Mouse (Mus musculus) T-helper 2 cell (primary cell): ENCODE measurements around the gene Siah1a.

Source experiments
- in situ Hi-C: fragments of 300-600 bp; cut with MboI, MseI; formaldehyde crosslinking; loops from one replicate; pipeline ENCODE4 v1.15.1; 2025; ENCODE audit warnings: high pct_unique_total_duplicates

The Siah1a gene

DNA sequence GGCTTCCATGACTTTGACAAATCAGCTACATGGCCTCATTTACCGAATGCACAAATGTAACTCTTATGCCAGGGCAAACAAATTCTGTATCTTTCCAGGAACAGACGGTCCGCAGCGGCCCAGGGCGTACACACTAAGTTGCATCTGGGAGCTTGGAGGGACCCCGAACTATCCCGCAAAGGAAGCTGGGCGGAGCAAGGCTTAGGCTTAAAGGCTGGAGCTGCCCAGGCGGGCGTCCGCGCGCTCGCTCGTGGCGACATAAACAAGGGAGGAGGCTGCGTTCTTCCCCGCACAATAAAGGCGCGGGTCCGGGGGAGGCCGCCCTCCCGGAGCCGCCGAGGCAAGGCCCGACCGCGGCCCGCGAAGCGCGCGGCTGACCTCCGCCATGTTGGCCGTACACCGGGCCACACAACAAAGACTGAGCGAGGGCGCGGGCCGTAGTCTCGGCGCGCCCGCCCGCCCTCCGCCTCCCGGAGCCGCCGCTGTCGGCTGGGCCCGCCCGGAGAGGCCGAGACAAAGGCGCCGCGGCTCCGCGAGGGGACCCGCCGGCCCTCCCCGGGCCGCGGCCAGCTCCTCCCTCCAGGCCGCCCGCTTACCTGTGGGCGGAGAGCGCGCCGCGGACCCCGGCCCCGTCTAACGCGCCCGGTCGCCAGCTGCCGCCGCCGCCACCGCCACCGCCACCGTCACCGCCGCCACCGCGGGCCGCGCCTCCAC lies at the start of gene Siah1a, which contains the start of gene Gm10638:
Gene Siah1a, minus strand, starts transcription at position 714 of the 714 bp plus-strand sequence.
Gene Gm10638, plus strand, starts transcription at position 479 of the 714 bp plus-strand sequence.
- in situ Hi-C loops: loop anchor here (10.0 kb wide), 1 partner anchor 121 kb away; the partner anchor contains the start of gene Lonp2

DNA sequence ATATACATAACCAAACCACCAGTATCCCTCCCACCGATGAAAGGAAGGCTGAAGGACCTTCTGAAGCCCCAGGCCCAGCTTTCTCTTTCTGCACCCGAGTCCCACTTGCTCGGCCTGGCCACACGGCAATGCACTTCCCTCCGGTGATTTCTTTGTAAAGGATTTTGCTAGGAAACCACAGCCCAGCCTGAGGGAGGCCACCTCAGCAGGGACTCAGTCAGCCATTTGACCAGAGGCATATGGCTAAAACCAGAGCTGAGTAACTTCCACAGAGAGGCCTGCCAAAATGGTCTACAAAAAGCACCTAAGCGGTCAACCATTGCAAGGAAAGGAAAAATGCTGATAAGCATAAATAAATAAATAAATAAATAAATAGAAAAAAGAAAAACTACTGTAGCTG lies 49.0 kb upstream of the Siah1a start:
- in situ Hi-C loops: no loop called here

DNA sequence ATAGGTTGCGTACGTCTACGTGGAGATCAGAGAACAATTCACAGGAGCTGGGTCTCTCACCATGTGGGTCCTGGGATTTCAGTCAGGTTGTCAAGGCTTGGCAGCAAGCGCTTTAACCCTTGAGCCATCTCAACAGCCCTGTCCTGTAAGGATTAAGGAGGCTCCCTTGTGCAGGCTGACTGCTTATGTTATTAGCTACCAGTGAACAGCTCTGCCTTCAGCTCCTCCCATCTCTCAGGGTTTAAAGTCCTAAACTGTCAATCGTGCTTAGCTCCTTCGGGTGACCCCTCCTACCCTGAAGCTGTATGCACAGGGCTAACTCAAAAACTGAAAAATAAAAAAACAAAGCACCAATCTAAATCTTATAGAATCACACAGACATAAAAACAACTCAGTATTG lies 45.8 kb upstream of the Siah1a start:
- in situ Hi-C loops: no loop called here

DNA sequence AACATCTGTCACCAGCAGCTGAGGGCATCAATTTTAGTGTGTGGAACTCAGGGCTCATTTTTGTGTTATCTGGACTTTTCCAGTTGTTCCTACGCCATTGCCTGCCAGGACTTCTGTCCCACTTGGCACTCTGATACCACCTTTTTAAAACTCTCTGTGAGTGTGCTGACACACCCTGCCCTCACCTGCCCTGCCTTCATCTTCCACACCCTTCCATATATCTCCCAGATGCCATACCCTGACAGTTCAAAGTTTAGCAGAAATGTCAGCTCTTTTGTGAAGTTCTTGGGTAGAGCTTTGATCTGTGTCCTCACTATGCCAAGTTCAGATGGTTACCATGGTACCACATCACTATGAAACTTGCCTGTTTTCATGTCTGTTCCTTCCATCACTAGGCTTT lies 43.8 kb upstream of the Siah1a start:
- in situ Hi-C loops: no loop called here

DNA sequence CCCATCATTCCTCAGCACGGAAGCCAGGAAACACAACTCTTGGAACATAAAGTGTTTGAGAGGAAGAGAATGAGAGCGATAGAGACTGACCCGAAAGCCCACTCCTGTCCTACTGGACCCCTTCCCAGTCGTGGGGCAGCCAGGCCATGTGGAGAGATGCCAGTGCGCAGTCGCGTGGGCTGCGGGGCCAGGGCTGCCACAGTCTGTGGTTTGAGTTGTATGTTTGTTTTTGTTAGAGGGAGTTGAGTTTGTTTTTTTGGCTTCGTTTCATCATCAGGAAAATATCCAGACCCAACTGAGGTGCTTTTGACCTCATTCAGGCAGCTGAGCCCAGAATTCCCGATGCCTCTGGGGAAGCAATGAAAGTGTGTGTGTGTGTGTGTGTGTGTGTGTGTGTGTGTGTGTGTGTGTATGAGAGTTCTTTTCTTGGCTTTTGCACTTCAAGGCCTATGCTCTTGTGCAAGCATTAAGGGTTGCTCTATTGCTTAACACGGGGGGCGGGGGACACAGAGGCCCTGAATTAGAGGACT lies 42.2 kb upstream of the Siah1a start:
- in situ Hi-C loops: no loop called here

DNA sequence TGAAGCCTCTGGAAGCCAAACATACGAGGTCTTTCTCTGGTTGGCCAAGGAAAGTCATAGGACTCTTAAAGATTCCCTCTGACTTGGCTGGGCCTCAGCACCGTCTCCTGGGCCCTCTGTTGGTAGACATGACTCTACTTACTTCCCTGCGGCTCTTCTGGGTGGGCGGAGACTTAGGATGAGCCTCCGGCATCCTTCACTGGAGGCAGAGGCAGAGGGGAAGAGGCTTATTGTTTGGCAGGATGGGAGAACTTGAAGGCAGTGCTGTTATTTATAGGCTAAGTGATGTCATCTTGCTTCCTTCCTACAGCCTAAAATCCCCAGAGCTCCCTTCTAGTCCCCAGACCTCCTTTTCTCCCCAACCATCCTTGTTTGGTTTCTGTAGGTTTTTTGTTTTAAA lies 40.8 kb upstream of the Siah1a start:
- in situ Hi-C loops: no loop called here

DNA sequence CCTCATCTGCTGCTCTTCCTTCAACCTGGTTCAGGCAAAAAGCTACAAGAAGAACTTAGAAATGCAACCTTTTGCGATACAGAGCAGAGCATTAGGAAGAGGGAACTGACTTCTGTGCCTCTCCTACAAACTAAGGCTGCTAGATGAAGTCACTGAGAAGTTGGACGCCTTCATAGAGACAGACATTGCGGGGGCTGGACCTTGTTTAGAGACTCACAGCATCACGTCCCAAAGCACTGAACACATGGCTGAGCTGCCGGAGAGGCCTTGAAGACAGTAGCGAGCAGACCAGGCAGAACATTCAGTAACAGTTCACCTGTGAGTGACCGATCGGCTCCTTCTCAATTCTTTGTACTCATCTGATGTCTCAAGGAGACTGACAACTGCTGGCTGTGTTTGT lies 35.4 kb upstream of the Siah1a start:
- in situ Hi-C loops: no loop called here

DNA sequence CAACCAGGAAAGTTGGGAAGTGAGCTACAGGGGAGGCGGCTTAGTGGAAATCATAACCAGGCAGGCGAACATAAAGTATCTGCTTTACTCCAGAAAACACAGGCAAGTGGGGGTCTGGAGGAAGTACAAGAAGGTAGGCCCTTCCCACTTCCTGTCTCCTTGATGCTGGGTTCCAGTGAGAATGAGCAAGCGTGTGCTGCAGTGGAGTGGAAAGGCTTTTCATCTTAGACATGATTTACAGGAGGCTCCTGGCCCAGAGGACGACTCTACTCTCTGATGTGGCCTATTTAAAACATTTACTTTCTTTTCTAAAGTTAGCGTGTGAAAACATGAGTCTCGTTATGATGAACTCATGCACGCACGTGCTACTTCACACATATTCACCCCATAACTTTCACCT lies 33.5 kb upstream of the Siah1a start:
- in situ Hi-C loops: no loop called here

DNA sequence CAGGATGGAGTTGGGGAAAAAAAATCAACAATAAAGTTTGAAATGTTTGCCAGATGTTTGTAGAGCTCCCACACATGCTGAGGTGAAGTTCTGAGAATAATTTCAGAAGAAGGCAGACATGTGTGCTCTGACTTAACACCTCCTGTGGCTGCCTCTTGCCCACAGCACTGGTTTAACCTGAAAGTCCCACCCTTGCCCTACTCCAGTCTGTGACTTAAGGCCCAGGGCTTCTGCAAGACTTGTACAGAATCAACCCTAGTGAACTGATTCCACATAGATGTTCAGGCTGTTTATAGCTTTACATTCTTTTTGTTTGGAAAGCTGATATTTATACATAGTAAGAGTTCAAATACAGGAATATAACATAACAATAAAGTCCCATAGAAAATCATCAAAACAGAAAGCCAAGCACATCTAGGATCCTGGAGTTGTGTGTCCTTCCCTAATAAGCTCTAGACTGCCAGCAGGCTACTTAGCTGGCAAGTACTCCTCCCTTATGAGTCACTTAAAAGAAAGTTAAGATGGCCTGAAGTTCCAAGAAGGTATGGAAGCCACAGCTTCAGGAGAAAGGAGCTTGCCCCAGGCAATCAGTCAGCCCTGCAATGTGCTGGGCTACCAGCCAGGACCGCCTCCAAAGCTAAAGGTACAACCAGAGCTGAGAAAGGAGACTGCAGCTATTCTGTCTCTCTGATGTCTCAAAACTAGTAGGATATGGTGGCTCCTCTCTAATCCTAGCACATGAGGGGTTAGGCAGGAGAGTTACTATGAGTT lies 24.4 kb upstream of the Siah1a start:
- in situ Hi-C loops: no loop called here

DNA sequence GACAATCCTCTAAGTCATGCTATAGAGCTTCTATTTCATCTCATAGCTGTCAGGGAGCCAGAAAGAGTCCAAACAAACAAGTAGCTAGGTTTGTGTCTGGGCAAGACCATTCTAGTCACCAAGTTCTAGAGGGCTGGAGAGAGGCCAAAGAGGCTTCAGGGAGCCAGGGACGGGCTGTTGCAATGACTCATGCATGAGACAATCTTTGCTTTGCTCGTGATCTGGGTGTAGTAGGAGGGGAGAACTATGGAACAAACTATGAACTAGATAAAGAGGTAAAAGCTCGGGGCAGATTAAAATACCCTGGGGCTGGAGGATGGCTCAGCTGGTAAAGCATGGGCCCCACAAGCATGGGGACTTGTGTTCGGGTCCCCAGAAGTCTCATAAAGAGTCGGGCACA lies 22.8 kb upstream of the Siah1a start:
- in situ Hi-C loops: no loop called here

DNA sequence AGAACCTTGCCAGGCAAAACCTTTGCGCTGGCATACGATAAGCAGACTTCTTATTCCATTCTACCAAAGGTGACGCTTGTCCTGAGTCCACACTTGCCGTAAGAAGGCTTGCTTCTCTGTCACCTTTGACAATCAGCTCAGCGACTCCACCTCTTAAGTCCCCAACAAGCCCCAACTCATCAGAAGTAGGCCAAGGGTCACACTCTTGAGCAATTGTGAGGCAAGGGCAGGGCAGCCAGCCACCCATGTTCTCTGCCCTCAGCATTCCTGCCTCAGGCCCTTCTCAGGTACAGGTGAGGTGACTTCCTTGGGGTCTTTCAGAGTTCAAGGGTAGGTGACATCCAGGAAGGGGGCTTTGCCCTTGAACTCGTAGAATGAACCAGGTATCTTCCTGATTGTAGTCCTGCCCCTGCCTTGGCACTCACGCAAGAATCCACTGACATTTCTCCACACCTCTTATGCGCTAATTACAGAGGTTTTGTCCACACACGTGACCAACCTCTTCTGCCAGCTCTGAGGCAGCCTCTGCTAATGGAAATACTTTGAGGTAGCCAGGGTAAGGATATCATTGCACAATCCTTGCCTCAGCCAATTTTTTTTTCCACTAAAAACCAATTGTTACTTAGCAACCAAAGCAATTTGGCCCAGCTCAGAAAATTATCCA lies 20.9 kb upstream of the Siah1a start:
- in situ Hi-C loops: no loop called here

DNA sequence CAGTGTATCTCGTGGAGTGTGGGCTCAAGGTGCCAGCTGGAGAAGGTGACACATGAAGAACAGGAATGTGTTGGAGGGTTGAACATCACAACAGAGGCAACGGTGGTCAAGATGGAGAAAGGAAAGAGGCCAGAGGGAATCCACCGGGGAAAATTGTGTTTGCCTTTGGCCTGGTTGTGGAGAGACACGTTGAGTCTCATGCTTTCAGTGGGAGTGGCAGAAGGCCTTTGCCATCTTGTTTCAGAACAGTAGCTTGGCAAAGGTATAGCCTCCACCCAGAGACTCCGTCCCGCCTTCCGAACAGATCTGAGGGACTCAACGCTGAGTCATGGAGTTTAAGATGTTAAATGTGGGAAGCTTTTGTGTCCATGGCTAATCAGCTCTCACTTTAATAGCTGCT lies 19.9 kb upstream of the Siah1a start:
- in situ Hi-C loops: no loop called here

DNA sequence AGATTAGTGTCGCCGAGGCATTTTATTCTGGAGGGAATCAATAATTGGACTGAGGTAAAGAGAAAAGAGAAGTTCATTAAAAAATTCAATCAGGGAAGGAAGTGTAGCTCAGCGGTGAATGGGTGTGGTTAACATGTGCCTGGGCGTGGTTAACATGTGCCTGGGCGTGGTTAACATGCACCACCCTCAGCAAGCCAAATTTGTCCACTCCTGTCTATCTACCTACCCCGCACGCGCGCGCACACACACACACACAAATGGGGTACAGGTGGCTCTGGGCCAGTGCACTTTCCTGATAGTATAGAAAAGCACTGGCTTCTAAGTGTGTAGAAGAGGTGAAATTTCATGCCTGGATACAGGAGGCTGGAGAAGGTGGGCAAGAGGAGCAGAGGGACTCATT lies 19.4 kb upstream of the Siah1a start:
- in situ Hi-C loops: no loop called here

DNA sequence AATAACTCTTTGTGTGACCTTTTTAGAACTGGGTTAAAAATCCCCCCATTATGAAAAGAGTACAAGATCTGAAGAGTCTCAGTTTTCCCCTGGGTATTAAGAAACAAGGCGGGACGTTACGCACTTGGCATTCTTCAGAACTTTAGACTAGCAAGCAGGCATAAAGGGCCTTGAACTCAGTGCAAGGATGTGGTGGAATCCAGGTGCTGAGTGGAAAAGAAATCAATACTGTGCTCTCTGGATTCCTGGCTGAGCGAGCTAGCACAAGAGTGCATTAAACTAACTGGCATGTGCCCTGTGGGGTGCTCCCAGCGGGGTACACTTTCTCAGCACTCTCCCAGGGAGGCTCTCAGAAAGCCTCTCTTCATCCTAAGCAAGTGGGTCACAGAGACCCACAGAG lies 17.1 kb upstream of the Siah1a start:
- in situ Hi-C loops: no loop called here

DNA sequence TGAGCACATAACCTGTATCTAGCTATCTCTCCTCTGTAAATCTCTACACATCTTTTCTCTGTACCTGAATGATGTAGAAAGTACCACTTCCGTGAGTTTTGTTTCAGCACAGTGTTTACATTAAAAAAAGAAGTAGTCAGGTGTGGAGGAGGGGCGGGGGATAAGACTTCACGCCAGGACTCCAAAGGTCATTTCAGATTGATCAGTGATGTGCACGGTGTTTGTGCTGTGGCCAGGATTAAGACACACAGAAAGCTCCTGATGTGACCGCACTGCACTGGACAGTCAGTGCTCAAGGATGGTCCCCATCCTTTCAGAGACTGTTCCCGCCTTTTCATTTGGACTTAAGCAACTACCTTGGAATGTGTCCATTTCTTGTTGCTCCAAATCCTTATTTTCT lies 15.0 kb upstream of the Siah1a start:
- in situ Hi-C loops: no loop called here

DNA sequence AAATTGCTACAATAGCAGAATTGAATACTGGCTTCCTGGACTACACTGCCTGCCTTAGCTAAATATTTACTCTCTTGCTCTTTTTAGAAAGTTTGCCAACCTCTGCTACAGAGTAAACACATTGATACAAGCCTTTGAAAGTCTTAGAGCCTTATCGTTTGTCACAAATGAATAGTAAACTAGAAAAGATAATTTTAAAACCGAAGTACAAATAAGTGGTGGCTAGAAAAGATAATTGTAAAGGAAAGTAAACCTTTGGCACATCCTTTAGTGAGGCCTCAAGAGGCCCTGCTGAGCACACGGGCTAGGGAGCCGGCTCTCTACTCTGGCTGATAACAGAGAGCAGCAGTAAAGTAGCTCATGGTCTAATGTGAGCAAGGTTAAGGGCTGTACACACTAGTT lies 13.4 kb upstream of the Siah1a start:
- in situ Hi-C loops: no loop called here

DNA sequence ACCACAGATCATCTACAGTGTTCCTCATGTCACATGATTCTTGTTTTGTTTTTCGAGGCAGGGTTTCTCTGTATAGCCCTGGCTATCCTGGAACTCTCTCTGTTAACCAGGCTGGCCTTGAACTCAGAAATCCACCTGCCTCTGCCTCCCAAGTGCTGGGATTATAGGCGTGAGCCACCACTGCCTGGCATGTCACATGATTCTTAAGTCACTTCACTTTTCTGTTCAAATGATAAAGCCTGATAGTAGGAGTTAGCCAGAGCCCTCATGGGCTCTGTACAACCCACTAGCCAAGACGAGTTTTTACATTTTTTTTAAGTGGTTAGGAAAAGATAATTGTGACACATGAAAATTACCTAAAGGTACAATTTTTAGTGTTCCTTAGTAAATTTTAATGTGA lies 12.9 kb upstream of the Siah1a start:
- in situ Hi-C loops: no loop called here

DNA sequence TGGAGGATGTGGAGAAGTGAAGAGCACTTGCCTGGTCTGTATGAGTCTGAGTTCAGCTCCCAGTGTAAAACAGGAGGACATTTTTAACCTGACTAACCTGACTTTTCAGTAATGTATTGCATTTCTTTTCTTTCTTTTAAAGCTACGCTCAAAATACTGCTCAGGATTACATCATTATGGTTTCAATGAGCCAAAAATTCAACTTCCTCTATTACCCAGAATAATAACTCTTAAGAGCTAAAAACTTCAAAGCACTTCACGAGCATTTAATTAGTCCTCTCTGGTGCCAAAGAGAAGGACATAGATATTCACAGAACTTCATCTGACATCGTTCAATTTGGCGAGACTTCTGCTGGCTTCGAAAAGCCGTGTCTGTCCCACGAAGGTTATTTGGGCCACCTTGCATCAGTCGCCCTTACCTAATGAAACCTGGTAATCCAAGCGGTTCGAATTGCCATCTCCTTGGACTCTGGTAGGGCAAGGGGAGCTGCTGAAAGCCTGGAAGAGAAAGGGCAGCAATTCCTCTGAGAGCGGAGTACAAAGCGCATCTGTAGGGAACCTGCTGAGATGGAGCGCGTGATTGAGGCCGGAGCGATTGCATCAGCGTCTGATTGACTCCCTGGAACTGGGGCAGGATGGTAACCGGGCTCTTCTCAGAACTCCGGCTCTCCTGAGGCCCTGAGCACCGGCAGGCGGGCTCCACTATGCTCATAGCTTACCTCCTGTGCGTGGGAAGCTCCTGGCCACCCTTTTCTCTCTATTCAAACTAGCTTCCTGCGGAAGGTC lies 11.4 kb upstream of the Siah1a start:
- in situ Hi-C loops: no loop called here

DNA sequence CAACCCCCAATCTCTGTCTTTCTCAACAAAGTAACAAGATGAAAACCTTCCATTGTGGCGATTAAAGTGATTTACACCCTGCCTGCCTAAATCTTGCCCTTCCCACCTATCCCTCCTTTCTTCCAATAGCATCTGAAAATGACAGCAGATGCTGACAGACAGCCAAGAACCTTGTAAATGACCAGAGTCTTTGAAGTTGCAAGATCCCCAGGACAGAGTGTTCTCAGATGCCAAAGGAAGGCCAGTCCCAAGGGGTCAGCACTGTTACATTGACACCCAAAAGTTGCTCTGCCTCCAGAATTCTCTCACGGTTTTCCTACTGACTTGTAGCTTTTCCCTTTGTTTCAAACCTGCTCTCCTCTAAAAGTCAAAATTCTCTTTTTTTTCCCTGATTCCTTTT lies 4.1 kb upstream of the Siah1a start:
- in situ Hi-C loops: loop anchor here (10.0 kb wide), 1 partner anchor 125 kb away; the partner anchor contains the start of gene Lonp2

DNA sequence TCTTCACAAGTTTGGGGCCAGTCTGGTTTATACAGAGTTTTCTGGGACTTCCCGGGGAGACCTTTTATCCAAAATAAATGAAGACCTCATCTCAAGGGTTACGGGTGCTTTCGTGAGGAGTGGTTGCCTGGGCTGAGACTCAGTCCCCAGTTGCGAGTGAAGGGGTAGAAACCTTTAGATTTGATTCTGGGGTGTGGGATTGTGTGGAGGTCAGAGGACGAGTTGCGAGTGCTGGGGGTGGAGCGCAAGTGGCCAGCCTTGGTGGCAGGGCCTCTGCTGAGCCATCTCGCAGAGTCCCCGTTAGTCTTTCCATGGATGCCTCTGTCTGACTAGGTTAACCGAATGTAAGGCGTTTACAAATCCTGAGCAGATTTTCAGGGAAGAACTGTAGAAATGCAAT lies 777 bp upstream of the Siah1a start:
- in situ Hi-C loops: loop anchor here (10.0 kb wide), 1 partner anchor 122 kb away; the partner anchor contains the start of gene Lonp2

DNA sequence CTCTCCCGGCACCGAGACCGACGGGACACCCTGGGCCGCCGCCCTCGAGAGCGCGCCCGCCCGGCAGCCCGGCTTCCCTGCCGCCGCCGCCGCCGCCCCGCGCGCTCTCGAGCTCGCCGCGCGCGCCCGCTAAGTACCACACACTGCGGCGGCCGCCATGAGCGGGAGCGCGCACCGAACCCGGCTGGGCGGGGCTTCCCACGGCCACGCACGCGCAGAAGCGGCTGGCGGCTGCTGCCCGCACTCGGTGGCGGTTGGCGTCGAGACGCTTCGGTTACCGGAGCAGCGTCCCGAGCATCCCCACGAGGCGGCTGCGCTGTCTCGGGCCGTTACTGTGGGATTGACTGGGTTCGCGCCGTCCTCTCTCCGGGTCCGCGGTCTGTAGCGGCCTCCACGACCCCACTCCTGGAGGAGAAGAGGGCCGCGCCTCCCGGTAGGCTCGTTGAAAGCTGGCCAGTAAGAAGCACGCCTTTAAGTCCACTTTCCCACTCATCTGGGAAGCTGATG lies 254 bp upstream of the Siah1a start:
- in situ Hi-C loops: loop anchor here (10.0 kb wide), 1 partner anchor 121 kb away; the partner anchor contains the start of gene Lonp2
